In the genomic region with DNA sequence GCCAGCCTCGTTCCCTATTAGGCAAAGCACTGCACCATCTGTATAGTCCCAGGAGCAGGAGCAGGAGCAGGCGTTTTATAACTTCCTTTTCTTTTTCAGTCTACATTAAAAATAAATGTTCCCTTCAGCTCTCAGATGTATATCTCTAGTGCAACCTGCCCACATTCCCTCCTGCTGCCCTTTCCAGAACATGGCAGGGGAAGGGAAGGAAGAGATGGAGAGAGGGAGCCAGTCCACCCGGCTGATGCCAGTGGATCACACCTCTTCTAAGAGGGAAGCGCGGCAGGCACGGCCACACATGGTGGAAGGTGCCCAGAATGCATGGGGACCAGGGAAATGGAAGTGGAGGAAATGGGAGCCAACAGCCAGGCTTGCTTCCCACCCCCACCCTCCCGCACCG, we compare ENCODE assay signal across 15 mouse cellular contexts. TPM values are rescaled to one million over a fixed set of nuclear protein-coding genes. Genes with fewer than 3 reads are reported as not detected.
A peak's percentile ranks its signal among the peaks of the same experiment; 100 is the strongest.
DNase-seq lines count a peak whose midpoint lies in the region.
"Had no signal": no experiment of that assay in that cellular context is flagged by ENCODE, and none has a peak within 500 bp of the region (broad histone marks: within the 10 kb centered on the region; RNA-seq: fewer than 3 reads in every experiment).

No protein-coding gene starts in this region.

- no peaks in the 10 kb centered on the region for H3K9me3 ChIP-seq in hindbrain, embryonic 10.5 days
- H3K9me3 ChIP-seq in embryonic facial prominence, embryonic 10.5 days = no peaks in the 10 kb centered on the region
- H3K9me3 ChIP-seq: embryonic facial prominence, embryonic 12.5 days; heart, embryonic 15.5 days; liver, embryonic 15.5 days had no signal

- H3K27me3 ChIP-seq in hindbrain, embryonic 10.5 days (ENCODE audit: insufficient read depth, poor library complexity, severe bottlenecking) = no peaks in the 10 kb centered on the region
- no peaks in the 10 kb centered on the region for H3K27me3 ChIP-seq in embryonic facial prominence, embryonic 10.5 days (replicated peaks; ENCODE audit: low read depth, poor library complexity, severe bottlenecking)
- H3K27me3 ChIP-seq: embryonic facial prominence, embryonic 12.5 days; heart, embryonic 15.5 days; liver, embryonic 15.5 days had no signal

- H3K4me1 ChIP-seq in hindbrain, embryonic 10.5 days (replicated peaks) = 0 out of 2 replicates have a peak, but pooled peaks cover 3% of the 10 kb centered on the region
- peaks cover 9% of the 10 kb centered on the region; the same call in 1 of the 2 replicates for H3K4me1 ChIP-seq in embryonic facial prominence, embryonic 10.5 days
- H3K4me1 ChIP-seq: embryonic facial prominence, embryonic 12.5 days; liver, embryonic 15.5 days had no signal

- H3K27ac ChIP-seq in hindbrain, embryonic 10.5 days = no peak overlapping the region
- H3K27ac ChIP-seq in embryonic facial prominence, embryonic 10.5 days (replicated peaks) = no peak overlapping the region
- H3K27ac ChIP-seq: embryonic facial prominence, embryonic 12.5 days; gastrocnemius, adult 2 months; heart, embryonic 15.5 days; kidney, postnatal 0 days; liver, embryonic 15.5 days had no signal

- 87% methylated on average over 8 of the region's 8 CpGs for WGBS in hindbrain, embryonic 10.5 days
- WGBS in embryonic facial prominence, embryonic 10.5 days = 85% methylated on average over 8 of the region's 8 CpGs

- no peaks in the 10 kb centered on the region for H3K36me3 ChIP-seq in hindbrain, embryonic 10.5 days
- H3K36me3 ChIP-seq in embryonic facial prominence, embryonic 10.5 days (replicated peaks) = no peaks in the 10 kb centered on the region
- H3K36me3 ChIP-seq: embryonic facial prominence, embryonic 12.5 days; heart, embryonic 15.5 days; liver, embryonic 15.5 days had no signal

- no peak overlapping the region for H3K4me3 ChIP-seq in hindbrain, embryonic 10.5 days
- H3K4me3 ChIP-seq in embryonic facial prominence, embryonic 10.5 days = no peak overlapping the region
- H3K4me3 ChIP-seq: embryonic facial prominence, embryonic 12.5 days; gastrocnemius, adult 2 months; heart, embryonic 15.5 days; liver, embryonic 15.5 days had no signal

- DNase-seq in layer of hippocampus, adult 11-12 months (ENCODE audit: low spot score) = peak; percentile 37
- DNase-seq in layer of hippocampus, postnatal 10 days (ENCODE audit: low spot score in 2 of 2) = no peak
- DNase-seq in frontal cortex, postnatal 14 days (ENCODE audit: low spot score in 2 of 2) = peak; percentile 43 to 52
- DNase-seq in left cerebral cortex, adult 8-10 months (ENCODE audit: low spot score in 2 of 2) = peak; percentile 35 to 87
- peak; percentile 54 for DNase-seq in right cerebral cortex, postnatal 14 days
- DNase-seq in hindbrain, embryonic 10.5 days (ENCODE audit: low spot score) = no peak
- no peak for DNase-seq in embryonic facial prominence, embryonic 10.5 days (ENCODE audit: low spot score)
- DNase-seq: adrenal gland, postnatal 25 days; cerebellum, adult 2 months; heart, adult 11 months had no signal

RNA-seq across cellular contexts. Expression of a gene that starts 56.7 kb away (rescaled TPM):
- 100 to 1,000 TPM; 141 to 142 TPM for total RNA-seq in layer of hippocampus, postnatal 10 days (2021)
- total RNA-seq in left cerebral cortex, adult 8-10 months (2022) = 100 to 1,000 TPM; 177 to 201 (median 188) TPM
- 8.0 and 9.4 TPM in 2 replicates for polyA plus RNA-seq in hindbrain, embryonic 10.5 days (2016; fragmentation: Nextera tagmentation; extraction: Ambion mirVana)
- 8.5 and 8.6 TPM in 2 replicates for polyA plus RNA-seq in embryonic facial prominence, embryonic 10.5 days (2016; fragmentation: Nextera tagmentation; extraction: Ambion mirVana)

Comparison
In these comparisons a context has a peak if more than half of its experiments do, and no peak if none do; other contexts are left out.
1. DNase-seq: peak in layer of hippocampus, adult 11-12 months (single experiment), frontal cortex, postnatal 14 days (2 of 2), left cerebral cortex, adult 8-10 months (2 of 2) and right cerebral cortex, postnatal 14 days (single experiment); none in layer of hippocampus, postnatal 10 days (0 of 2), hindbrain, embryonic 10.5 days (single experiment) and embryonic facial prominence, embryonic 10.5 days (single experiment).